Mouse (Mus musculus): ENCODE results near the gene Anks1b.

Anks1b gene

GRCm38 (mm10) chr10:90732823-90733222 lies 859.5 kb downstream of the Anks1b start:
- no peak for DNase-seq (ENCODE audit: low spot score)

GRCm38 (mm10) chr10:90733632-90734031 lies 860.3 kb downstream of the Anks1b start:
- no peak for DNase-seq (ENCODE audit: low spot score)

GRCm38 (mm10) chr10:90738475-90738874 lies 865.2 kb downstream of the Anks1b start:
- no peak for DNase-seq (ENCODE audit: low spot score)

GRCm38 (mm10) chr10:90740956-90741355 lies 867.6 kb downstream of the Anks1b start:
- DNase-seq (ENCODE audit: low spot score): no peak

- no peak for DNase-seq (ENCODE audit: low spot score)
These were observed 878.6 kb downstream of the Anks1b start for GRCm38 (mm10) chr10:90751889-90752288.

GRCm38 (mm10) chr10:90753106-90753505 lies 879.8 kb downstream of the Anks1b start:
- no peak for DNase-seq (ENCODE audit: low spot score)

- DNase-seq (ENCODE audit: low spot score): no peak
These were observed 884.5 kb downstream of the Anks1b start for GRCm38 (mm10) chr10:90757773-90758172.

GRCm38 (mm10) chr10:90759929-90760328 lies 886.6 kb downstream of the Anks1b start:
- no peak for DNase-seq (ENCODE audit: low spot score)

- DNase-seq (ENCODE audit: low spot score): no peak
These were observed 893.0 kb downstream of the Anks1b start for GRCm38 (mm10) chr10:90766261-90766660.

GRCm38 (mm10) chr10:90770403-90770955 lies 897.2 kb downstream of the Anks1b start:
- no peak for DNase-seq (ENCODE audit: low spot score)

GRCm38 (mm10) chr10:90771046-90771445 lies 897.7 kb downstream of the Anks1b start:
- DNase-seq (ENCODE audit: low spot score): no peak

GRCm38 (mm10) chr10:90771471-90772226 lies 898.3 kb downstream of the Anks1b start:
- DNase-seq (ENCODE audit: low spot score): no peak

- no peak for DNase-seq (ENCODE audit: low spot score)
These were observed 906.5 kb downstream of the Anks1b start for GRCm38 (mm10) chr10:90779561-90780400.

- no peak for DNase-seq (ENCODE audit: low spot score)
These were observed 911.8 kb downstream of the Anks1b start for GRCm38 (mm10) chr10:90784981-90785650.

GRCm38 (mm10) chr10:90785680-90786079 lies 912.4 kb downstream of the Anks1b start:
- DNase-seq (ENCODE audit: low spot score): no peak

GRCm38 (mm10) chr10:90803112-90803511 lies 929.8 kb downstream of the Anks1b start:
- DNase-seq (ENCODE audit: low spot score): no peak

GRCm38 (mm10) chr10:90804602-90805095 lies 931.3 kb downstream of the Anks1b start:
- DNase-seq (ENCODE audit: low spot score): no peak

GRCm38 (mm10) chr10:90808616-90809310 lies 935.5 kb downstream of the Anks1b start:
- no peak for DNase-seq (ENCODE audit: low spot score)

- DNase-seq (ENCODE audit: low spot score): no peak
These were observed 936.7 kb downstream of the Anks1b start for GRCm38 (mm10) chr10:90809911-90810590.

- no peak for DNase-seq (ENCODE audit: low spot score)
These were observed 938.1 kb downstream of the Anks1b start for GRCm38 (mm10) chr10:90811446-90811845.

GRCm38 (mm10) chr10:90813326-90813725 lies 940.0 kb downstream of the Anks1b start:
- DNase-seq (ENCODE audit: low spot score): no peak
